Mouse (Mus musculus) intestine, embryonic 15.5 days (tissue): ENCODE data around the gene Tspan10. TPM values are rescaled to one million over a fixed set of nuclear protein-coding genes. Genes with fewer than 3 reads are reported as not detected.

Experiments used
- ATAC-seq: fragments of 200-750 bp; cut with Nextera tagmentation; 2 replicates; pipeline ENCODE4 v1.8.0; 2017; ENCODE audit warnings: moderate TSS enrichment, moderate library complexity
- H3K27ac ChIP-seq: fragments of 300-500 bp; sonication (generic); 2 replicates; pipeline ENCODE4 v1.5.1; 2015; ENCODE audit warnings: mild to moderate bottlenecking, inconsistent platforms
- H3K27me3 ChIP-seq: fragments of 300-500 bp; sonication (generic); replicated peaks from 2 replicates; pipeline ENCODE4 v1.6.1; 2015; ENCODE audit warnings: inconsistent platforms
- H3K36me3 ChIP-seq: fragments of 300-500 bp; sonication (generic); 2 replicates; pipeline ENCODE4 v1.6.1; 2015; ENCODE audit warnings: inconsistent platforms
- H3K4me1 ChIP-seq: fragments of 300-500 bp; sonication (generic); replicated peaks from 2 replicates; pipeline ENCODE4 v1.6.1; 2015; ENCODE audit warnings: inconsistent platforms
- H3K4me2 ChIP-seq: fragments of 300-500 bp; sonication (generic); replicated peaks from 2 replicates; pipeline ENCODE4 v1.6.1; 2015; ENCODE audit warnings: mild to moderate bottlenecking, inconsistent platforms
- H3K4me3 ChIP-seq: fragments of 300-500 bp; sonication (generic); replicated peaks from 2 replicates; pipeline ENCODE4 v1.5.1; 2015; ENCODE audit warnings: inconsistent platforms
- H3K9ac ChIP-seq: fragments of 300-500 bp; sonication (generic); 2 replicates; pipeline ENCODE4 v1.6.1; 2015; ENCODE audit warnings: inconsistent platforms
- H3K9me3 ChIP-seq: fragments of 300-500 bp; sonication (generic); 2 replicates; pipeline ENCODE4 v1.6.1; 2016; ENCODE audit warnings: inconsistent platforms
- WGBS: fragments of 180-500 bp; shearing (Covaris S2); methylation state at CpG from one replicate; pipeline ENCODE4 v1.1.7; 2015; 5-methylcytosine and 5-hydroxymethylcytosine counted together
- polyA plus RNA-seq: library from polyadenylated mRNA; unstranded; fragments of >200 nt; fragmentation: Nextera tagmentation; extraction: Ambion mirVana; gene quantifications from 2 replicates; pipeline ENCODE4 v1.2.1, GENCODE M21; 2015

Gene Tspan10
- polyA plus RNA-seq, 1 experiment from 2014 or later = not detected

DNA sequence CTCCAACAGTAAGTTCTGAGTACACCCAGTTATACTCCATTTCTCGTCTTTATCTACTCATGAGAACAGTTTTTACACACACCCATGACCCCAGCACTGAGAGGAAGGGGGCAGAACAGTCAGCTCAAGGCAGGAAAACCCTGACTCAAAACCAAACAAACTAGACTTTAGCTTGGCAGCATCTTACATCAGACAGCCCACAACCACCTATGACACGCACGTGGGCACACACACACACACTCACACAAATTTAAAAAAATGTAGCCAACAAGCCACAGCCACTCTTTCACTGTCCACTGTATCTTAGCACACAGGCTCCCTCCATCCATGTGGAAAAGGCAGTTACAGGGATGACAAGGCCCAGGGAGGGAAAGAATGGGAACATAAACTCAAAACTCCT lies 15.7 kb upstream of the Tspan10 start:
- no peak overlapping the region for H3K4me2 ChIP-seq
- no peak overlapping the region for H3K27ac ChIP-seq
- WGBS = 91% methylated on average over 3 of the region's 3 CpGs
- no peak overlapping the region for H3K9ac ChIP-seq
- peaks cover 39% of the 10 kb centered on the region for H3K36me3 ChIP-seq
- H3K4me1 ChIP-seq = peaks cover 4% of the 10 kb centered on the region; the same call in 1 of the 2 replicates
- no peak for ATAC-seq
- H3K27me3 ChIP-seq = no peaks in the 10 kb centered on the region
- H3K9me3 ChIP-seq = no peaks in the 10 kb centered on the region
- no peak overlapping the region for H3K4me3 ChIP-seq

DNA sequence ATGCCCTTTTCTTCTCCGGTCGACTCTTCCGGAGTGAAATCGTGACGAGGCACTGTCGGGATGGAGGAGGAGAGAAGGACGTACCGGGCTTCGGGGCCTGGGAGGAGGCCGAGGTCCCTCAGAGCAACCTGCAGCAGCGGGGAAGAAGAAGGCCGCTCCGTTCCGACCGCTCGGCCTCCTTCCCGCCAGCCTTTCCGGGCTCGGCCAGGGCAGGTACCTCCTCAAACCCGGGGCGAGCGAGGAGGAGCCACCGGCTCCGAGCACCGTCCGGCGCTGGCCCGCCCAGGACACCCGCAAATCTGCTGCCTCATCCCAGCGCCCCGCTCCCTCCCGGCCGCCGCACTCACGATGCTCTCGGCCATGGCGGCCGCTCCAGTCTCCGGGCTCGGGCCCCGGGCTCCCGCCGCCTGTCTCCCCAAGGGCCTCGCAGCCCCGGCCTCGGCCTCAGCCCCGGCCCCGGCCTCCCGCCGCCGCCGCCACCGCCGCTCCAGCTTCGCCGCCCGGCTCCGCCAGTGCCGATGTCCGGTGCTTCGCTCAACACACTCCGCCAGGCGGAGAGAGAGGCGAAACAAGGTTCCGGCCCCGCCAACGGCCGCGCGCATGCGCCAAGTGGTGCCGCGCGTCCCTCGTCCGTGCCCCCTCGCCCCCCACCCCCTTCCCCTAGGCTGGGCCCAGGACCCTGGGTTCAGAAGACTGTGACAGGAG lies 5.1 kb upstream of the Tspan10 start, which contains the start of gene Nploc4:
Gene Nploc4, minus strand, starts transcription at position 557 of the 705 bp plus-strand sequence.
- Histone ChIP-seq H3K4me3 (peak within 1 kb of the TSS; percentile 100), H3K9me3 (no peaks in the 10 kb centered on the region), H3K4me1 (peaks cover 4% of the 10 kb centered on the region), H3K4me2 (peak within 1 kb of the TSS; percentile 80), H3K27me3 (no peaks in the 10 kb centered on the region), H3K9ac (peak within 1 kb of the TSS; percentile 100), H3K27ac (peak within 1 kb of the TSS; percentile 79), H3K36me3 (0 out of 2 replicates have a peak, but pooled peaks cover 17% of the 10 kb centered on the region)
- ATAC-seq = peak; percentile 93
- WGBS = under 1% methylated on average over 65 of the region's 77 CpGs

DNA sequence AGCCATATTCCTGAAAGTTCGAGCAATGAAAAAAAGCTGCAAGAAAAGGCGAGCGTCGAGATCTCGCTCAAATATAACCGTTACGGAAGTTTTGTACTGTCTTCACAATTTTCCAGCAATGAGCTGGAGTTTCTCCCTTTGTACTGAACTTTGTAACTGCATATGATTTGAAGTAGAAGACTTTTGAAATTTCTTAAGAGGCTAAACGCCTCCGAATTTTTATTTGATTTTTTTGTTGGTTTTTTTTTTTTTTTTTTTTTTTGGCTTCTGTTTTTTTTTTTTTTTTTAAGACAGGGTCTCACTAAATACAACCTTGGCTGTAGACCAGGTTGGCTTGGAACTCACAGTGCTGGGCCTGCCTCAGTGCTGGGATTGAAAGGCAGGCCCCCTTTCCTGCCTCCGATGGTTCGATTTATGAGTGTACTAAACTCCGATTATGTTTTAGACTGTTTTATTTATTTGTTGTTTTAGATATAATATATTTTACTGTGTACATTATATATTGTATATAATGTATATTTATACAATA lies 4.5 kb upstream of the Tspan10 start:
- Histone ChIP-seq H3K9me3 (no peaks in the 10 kb centered on the region), H3K4me2 (peak overlapping the region; percentile 80), H3K9ac (peak overlapping the region; percentile 100), H3K27ac (peak overlapping the region; percentile 79; the same call in 1 of the 2 replicates), H3K27me3 (no peaks in the 10 kb centered on the region), H3K36me3 (0 out of 2 replicates have a peak, but pooled peaks cover 11% of the 10 kb centered on the region), H3K4me3 (peak overlapping the region; percentile 100), H3K4me1 (peaks cover 4% of the 10 kb centered on the region)
- WGBS = 23% methylated on average over 12 of the region's 12 CpGs
- no peak for ATAC-seq

DNA sequence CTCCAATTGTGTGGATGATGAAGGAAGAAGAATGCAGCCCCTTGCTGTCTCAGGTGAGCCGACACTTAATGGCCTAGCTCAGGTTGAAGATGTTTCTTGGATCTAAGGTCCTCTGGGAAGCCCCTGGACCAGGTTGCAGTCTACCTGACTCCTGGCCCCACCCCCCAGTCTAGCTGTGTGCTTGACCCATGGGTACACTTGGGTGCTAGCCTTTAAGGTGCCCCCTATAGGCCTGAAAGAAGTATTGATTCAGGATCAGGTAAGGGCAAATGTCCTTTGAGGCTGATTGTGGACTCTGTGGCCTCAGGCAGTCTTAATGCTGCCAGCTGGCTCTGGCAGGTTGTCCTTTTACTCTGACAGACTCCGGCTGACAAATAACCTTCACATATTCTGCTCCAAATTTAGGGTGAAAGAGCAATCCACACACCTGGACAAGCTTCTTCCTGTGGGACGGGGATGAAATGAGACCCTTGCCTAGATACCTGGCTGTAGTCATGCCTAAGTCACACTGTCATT lies 379 bp downstream of the Tspan10 start:
- ATAC-seq = no peak
- H3K4me3 ChIP-seq = no peak overlapping the region
- H3K27me3 ChIP-seq = no peaks in the 10 kb centered on the region
- H3K36me3 ChIP-seq = no peaks in the 10 kb centered on the region
- H3K9me3 ChIP-seq = no peaks in the 10 kb centered on the region
- H3K4me1 ChIP-seq = no peaks in the 10 kb centered on the region
- H3K4me2 ChIP-seq = no peak overlapping the region
- 91% methylated on average over 3 of the region's 3 CpGs for WGBS
- H3K9ac ChIP-seq = no peak overlapping the region
- H3K27ac ChIP-seq = no peak overlapping the region

DNA sequence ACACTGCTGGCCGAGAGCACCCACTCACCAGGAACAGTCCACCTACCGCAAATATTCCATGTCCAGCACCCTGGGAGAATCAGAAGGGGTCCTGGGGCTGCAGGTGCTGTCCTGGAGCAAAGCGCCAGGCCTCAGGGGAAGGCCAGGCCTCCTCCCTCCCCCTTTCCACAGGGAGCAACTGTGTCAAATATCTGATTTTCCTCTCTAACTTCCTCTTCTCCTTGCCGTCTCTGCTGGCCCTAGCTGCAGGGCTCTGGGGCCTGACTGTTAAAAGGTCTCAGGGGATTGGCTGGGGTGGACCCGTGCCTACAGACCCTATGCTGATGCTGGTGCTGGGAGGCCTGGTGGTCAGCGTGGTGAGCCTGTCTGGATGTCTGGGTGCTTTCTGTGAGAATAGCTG lies 1.7 kb downstream of the Tspan10 start:
- no peak for ATAC-seq
- H3K9me3 ChIP-seq = no peaks in the 10 kb centered on the region
- H3K4me3 ChIP-seq = no peak overlapping the region
- no peaks in the 10 kb centered on the region for H3K4me1 ChIP-seq
- WGBS = 69% methylated on average over 6 of the region's 6 CpGs
- H3K36me3 ChIP-seq = no peaks in the 10 kb centered on the region
- no peak overlapping the region for H3K4me2 ChIP-seq
- no peak overlapping the region for H3K9ac ChIP-seq
- H3K27me3 ChIP-seq = no peaks in the 10 kb centered on the region
- no peak overlapping the region for H3K27ac ChIP-seq

DNA sequence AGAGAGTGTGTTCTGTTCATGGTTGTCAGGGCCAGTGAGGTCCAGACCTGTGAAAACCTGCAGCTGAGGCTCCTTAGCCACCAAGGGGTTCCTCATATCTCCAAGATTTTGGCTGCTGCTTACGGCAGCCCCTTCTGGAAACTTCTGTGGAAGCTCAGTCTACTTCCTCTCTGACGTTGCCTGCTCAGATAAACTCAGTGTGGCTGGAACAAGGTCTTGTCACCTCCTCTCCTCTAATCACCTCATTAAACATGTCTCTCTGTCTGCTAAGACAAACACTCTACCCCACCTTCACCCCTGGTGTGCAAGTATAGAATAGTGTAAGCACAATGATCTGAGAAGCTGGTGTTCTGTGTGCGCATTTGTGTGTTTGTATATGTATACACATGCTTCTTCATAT lies 3.0 kb downstream of the Tspan10 start:
- Histone ChIP-seq H3K4me1 (no peaks in the 10 kb centered on the region), H3K36me3 (no peaks in the 10 kb centered on the region), H3K4me3 (no peak overlapping the region), H3K27ac (no peak overlapping the region), H3K9me3 (no peaks in the 10 kb centered on the region), H3K27me3 (no peaks in the 10 kb centered on the region), H3K4me2 (no peak overlapping the region), H3K9ac (no peak overlapping the region)
- no peak for ATAC-seq
- 54% methylated on average over 3 of the region's 3 CpGs for WGBS

DNA sequence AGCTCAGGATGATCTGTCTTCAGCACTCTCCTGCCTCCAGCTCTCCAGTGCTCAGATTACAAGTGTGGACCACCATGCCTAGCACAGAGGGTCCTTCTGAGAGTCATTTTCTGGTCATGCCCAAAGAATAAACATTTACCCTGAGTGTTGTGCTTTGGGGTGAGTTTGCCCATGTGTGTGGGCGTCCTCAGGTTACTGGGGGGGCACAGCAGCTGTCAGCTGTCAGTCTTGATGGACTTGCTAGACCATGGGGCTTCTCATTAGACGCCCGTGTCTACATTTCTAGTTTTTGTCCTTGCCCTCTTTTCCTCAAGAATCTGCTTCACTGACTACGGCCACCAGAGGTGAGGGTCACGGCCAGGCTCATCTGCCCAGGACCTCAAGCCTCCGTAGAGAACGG lies 4.7 kb downstream of the Tspan10 start:
- H3K4me3 ChIP-seq = no peak overlapping the region
- H3K4me2 ChIP-seq = no peak overlapping the region
- no peaks in the 10 kb centered on the region for H3K27me3 ChIP-seq
- no peak for ATAC-seq
- WGBS = 76% methylated on average over 7 of the region's 7 CpGs
- no peaks in the 10 kb centered on the region for H3K4me1 ChIP-seq
- H3K9ac ChIP-seq = no peak overlapping the region
- no peaks in the 10 kb centered on the region for H3K9me3 ChIP-seq
- H3K36me3 ChIP-seq = no peaks in the 10 kb centered on the region
- H3K27ac ChIP-seq = no peak overlapping the region

DNA sequence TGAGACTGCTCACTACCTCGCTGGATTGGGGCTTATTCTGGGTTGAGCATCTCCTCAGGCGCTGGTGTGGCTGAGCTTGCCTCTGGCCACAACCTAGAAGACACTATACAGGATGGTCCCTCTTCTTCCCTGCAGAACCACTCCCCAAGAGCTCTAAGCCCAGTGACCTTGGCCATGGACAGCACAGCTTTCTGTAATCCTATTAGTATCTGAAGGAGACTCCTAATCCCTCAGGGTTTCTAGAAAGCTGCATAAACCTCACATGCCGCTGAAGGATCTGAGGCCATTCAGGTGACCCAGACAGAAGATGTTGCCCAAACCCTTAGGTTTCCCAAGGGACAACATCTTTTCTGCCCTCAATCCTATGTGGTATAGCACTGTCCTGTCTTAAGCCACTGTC lies 9.8 kb downstream of the Tspan10 start:
- Histone ChIP-seq H3K27ac (no peak overlapping the region), H3K9ac (no peak overlapping the region), H3K27me3 (no peaks in the 10 kb centered on the region), H3K4me2 (no peak overlapping the region), H3K4me3 (no peak overlapping the region), H3K4me1 (0 out of 2 replicates have a peak, but pooled peaks cover 5% of the 10 kb centered on the region), H3K36me3 (no peaks in the 10 kb centered on the region; the same call in 1 of the 2 replicates), H3K9me3 (no peaks in the 10 kb centered on the region)
- 65% methylated on average over 3 of the region's 3 CpGs for WGBS
- ATAC-seq = no peak

DNA sequence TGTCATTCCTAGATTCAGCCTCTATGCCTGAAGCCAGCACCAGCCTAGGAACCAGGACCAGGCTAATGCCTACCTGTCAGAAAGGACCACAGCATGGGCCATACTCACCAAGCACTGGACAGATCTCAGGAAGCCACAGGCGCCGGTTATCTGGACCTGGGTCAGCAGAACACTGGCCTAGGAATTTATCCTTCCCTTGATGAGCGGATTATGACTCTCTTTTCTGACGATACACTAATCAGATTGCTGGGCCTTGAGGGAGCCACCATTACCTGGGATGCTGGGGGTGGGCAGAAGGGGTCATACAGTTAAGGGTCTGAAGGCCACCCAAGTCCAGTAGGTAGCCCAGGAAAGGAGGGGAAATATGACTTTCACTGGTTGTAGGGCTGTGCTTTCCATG lies 10.9 kb downstream of the Tspan10 start, which contains the start of gene Pde6g:
Gene Pde6g, minus strand, starts transcription at position 195 of the 400 bp plus-strand sequence.
- Histone ChIP-seq H3K4me3 (no peak within 1 kb of the TSS), H3K4me2 (no peak within 1 kb of the TSS), H3K9ac (no peak within 1 kb of the TSS), H3K9me3 (no peaks in the 10 kb centered on the region), H3K4me1 (0 out of 2 replicates have a peak, but pooled peaks cover 7% of the 10 kb centered on the region), H3K36me3 (no peaks in the 10 kb centered on the region; the same call in 1 of the 2 replicates), H3K27ac (no peak within 1 kb of the TSS), H3K27me3 (no peaks in the 10 kb centered on the region)
- 88% methylated on average over 4 of the region's 4 CpGs for WGBS
- no peak for ATAC-seq

DNA sequence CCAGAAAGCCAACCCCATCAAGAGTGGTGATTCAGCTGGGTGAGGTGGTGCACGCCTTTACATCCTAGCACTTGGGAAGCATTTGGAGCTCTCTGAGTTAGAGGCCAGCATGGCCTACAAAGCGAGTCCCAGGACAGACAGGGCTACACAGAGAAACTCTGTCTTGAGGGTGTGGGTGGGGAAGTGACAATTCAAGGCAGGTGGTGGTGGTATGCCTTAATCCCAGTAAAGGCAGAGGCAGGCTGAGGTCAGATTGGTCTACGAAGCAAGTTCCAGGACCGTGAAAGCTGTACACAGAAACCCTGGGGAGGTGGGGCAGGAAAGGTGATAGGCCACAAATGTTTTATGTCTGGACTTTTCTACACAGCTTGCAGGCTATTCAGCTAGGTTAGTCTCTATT lies 12.5 kb downstream of the Tspan10 start:
- WGBS = 92% methylated on average over 4 of the region's 4 CpGs

DNA sequence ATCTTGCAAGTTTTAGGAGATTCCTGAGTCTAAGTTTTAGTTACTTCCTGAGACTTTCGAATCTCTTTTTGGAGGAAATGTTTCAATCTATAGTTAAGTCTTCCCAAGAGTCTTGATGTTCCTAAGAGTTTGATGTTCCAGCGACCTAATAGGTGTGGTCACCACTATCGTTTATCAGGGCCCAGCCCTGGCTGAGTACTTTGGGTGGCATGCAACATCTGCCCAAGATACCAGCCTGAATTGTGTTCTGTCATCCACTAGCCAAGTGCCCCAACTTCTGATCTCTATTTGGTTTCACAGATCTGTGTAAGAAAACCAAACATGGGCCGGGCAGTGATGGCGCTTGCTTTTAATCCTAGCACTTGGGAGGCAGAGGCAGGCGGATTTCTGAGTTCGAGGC lies 13.0 kb downstream of the Tspan10 start:
- Histone ChIP-seq H3K9me3 (no peaks in the 10 kb centered on the region), H3K4me1 (peaks cover 12% of the 10 kb centered on the region; the same call in 1 of the 2 replicates)
- WGBS = 93% methylated on average over 7 of the region's 7 CpGs

More for the DNA sequence above, 12.5 kb downstream of the Tspan10 start:
- Histone ChIP-seq H3K4me3 (no peak overlapping the region), H3K4me1 (peaks cover 12% of the 10 kb centered on the region; the same call in 1 of the 2 replicates), H3K9ac (no peak overlapping the region), H3K36me3 (peaks cover 5% of the 10 kb centered on the region; the same call in 1 of the 2 replicates), H3K27me3 (no peaks in the 10 kb centered on the region), H3K9me3 (no peaks in the 10 kb centered on the region), H3K4me2 (no peak overlapping the region), H3K27ac (no peak overlapping the region)
- ATAC-seq = no peak

DNA sequence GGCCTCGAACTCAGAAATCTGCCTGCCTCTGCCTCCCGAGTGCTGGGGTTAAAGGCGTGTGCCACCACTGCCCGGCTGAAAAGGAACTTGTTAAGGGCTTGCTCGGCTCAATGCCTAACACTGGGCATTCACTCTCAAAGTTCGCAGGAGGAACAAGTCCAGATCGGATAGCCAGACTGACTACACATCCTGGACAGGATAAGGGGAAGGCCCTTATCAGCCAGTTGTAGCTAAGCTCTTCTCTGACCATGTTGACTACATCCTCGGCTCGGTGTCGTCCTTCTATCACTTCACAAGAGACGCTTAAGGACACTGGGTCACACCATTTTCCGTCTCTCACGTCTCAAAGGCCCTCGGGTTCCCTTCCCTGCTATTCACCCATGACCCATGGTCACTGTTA lies 14.9 kb downstream of the Tspan10 start:
- ATAC-seq = peak; percentile 36; the same call in 1 of the 2 replicates
- 22% methylated on average over 14 of the region's 14 CpGs for WGBS
- H3K9ac ChIP-seq = peak overlapping the region; percentile 98
- H3K4me3 ChIP-seq = peak overlapping the region; percentile 93
- H3K36me3 ChIP-seq = peaks cover 21% of the 10 kb centered on the region; the same call in 1 of the 2 replicates
- no peaks in the 10 kb centered on the region for H3K9me3 ChIP-seq
- peaks cover 12% of the 10 kb centered on the region; the same call in 1 of the 2 replicates for H3K4me1 ChIP-seq
- H3K27me3 ChIP-seq = no peaks in the 10 kb centered on the region
- peak overlapping the region; percentile 84 for H3K27ac ChIP-seq
- H3K4me2 ChIP-seq = peak overlapping the region; percentile 82

More for the DNA sequence above, 13.0 kb downstream of the Tspan10 start:
- Histone ChIP-seq H3K4me3 (no peak overlapping the region), H3K27ac (no peak overlapping the region), H3K9ac (no peak overlapping the region), H3K27me3 (no peaks in the 10 kb centered on the region), H3K4me2 (no peak overlapping the region), H3K36me3 (peaks cover 8% of the 10 kb centered on the region; the same call in 1 of the 2 replicates)
- ATAC-seq = no peak
